Mouse (Mus musculus) limb, embryonic 11.5 days (tissue): Measurements from ENCODE around the gene Gdf9. TPM values are rescaled to one million over a fixed set of nuclear protein-coding genes. Genes with fewer than 3 reads are reported as not detected.

ENCODE experiments used
- ATAC-seq: fragments of 200-750 bp; cut with Nextera tagmentation; 2 replicates; pipeline ENCODE4 v1.8.0; 2017; ENCODE audit warnings: low read depth; ENCODE audit not compliant: insufficient number of reproducible peaks, low FRiP score, low TSS enrichment
- DNase-seq: peaks from one replicate; pipeline ENCODE4 v3.0.0-alpha.2; 2015; ENCODE audit warnings: low spot score
- H3K27ac ChIP-seq: fragments of 300-500 bp; sonication (generic); replicated peaks from 2 replicates; pipeline ENCODE4 v1.5.1; 2014; ENCODE audit warnings: low read depth, mild to moderate bottlenecking, low read length
- H3K27me3 ChIP-seq: fragments of 300-500 bp; sonication (generic); 2 replicates; pipeline ENCODE4 v1.6.1; 2014; ENCODE audit warnings: mild to moderate bottlenecking, low read length, mixed read lengths; ENCODE audit not compliant: control insufficient read depth, insufficient read depth
- H3K36me3 ChIP-seq: fragments of 300-500 bp; sonication (generic); 2 replicates; pipeline ENCODE4 v1.6.1; 2014; ENCODE audit warnings: mild to moderate bottlenecking, low read length, moderate library complexity, mixed read lengths; ENCODE audit not compliant: control insufficient read depth, insufficient read depth
- H3K4me1 ChIP-seq: fragments of 300-500 bp; sonication (generic); 2 replicates; pipeline ENCODE4 v1.6.1; 2014; ENCODE audit warnings: low read length, mixed read lengths; ENCODE audit not compliant: control insufficient read depth, insufficient read depth
- H3K4me2 ChIP-seq: fragments of 300-500 bp; sonication (generic); 2 replicates; pipeline ENCODE4 v1.6.1; 2014; ENCODE audit warnings: low read depth, mild to moderate bottlenecking, moderate library complexity; ENCODE audit not compliant: severe bottlenecking
- H3K4me3 ChIP-seq: fragments of 300-500 bp; sonication (generic); 2 replicates; pipeline ENCODE4 v1.5.1; 2014; ENCODE audit warnings: low read depth, low read length
- H3K9ac ChIP-seq: fragments of 300-500 bp; sonication (generic); 2 replicates; pipeline ENCODE4 v1.6.1; 2014; ENCODE audit warnings: mild to moderate bottlenecking, low read length
- H3K9me3 ChIP-seq: fragments of 300-500 bp; sonication (generic); 2 replicates; pipeline ENCODE4 v1.6.1; 2016; ENCODE audit warnings: low read length; ENCODE audit not compliant: control insufficient read depth
- WGBS: fragments of 180-500 bp; shearing (Covaris S2); extraction: QIAGEN DNeasy Blood & Tissue Kit; methylation state at CpG from one replicate; pipeline ENCODE4 v1.1.7; 2014; 5-methylcytosine and 5-hydroxymethylcytosine counted together
- microRNA-seq: library from miRNA; unstranded; fragments of <30 nt; microRNA quantifications from one replicate; pipeline ENCODE4, GENCODE M21; 2016
- polyA plus RNA-seq: library from polyadenylated mRNA; unstranded; fragments of >200 nt; fragmentation: Nextera tagmentation; extraction: Ambion mirVana; gene quantifications from 2 replicates; pipeline ENCODE4 v1.2.1, GENCODE M21; 2014

Gene Gdf9
- polyA plus RNA-seq, 1 experiment from 2014 or later, result 0.95 TPM

DNA sequence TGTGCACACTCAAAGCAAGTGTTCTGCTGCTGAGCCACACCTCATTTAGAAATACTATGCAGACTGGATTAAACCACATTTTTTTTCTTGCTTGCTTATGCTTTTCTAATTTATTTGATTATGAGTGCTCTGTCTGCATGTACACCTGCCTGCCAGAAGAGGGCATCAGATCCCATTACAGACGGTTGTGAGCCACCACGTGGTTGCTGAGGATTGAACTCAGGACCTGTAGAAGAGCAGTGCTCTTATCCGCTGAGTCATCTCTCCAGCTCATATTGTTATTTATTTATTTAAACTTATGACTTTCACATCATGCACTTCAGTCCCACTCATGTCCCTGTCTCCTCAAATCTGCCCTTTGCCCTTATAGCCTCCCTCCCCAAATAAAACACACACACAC, 54.9 kb downstream of the Gdf9 start:
- Histone ChIP-seq H3K9me3 (no peaks in the 10 kb centered on the region), H3K4me3 (no peak overlapping the region), H3K27ac (no peak overlapping the region), H3K4me1 (0 out of 2 replicates have a peak, but pooled peaks cover 6% of the 10 kb centered on the region), H3K27me3 (peaks cover 12% of the 10 kb centered on the region), H3K36me3 (no peaks in the 10 kb centered on the region), H3K4me2 (no peak overlapping the region), H3K9ac (no peak overlapping the region)
- DNase-seq (no peak), ATAC-seq (no peak)
- 42% methylated on average over 3 of the region's 3 CpGs for WGBS

DNA sequence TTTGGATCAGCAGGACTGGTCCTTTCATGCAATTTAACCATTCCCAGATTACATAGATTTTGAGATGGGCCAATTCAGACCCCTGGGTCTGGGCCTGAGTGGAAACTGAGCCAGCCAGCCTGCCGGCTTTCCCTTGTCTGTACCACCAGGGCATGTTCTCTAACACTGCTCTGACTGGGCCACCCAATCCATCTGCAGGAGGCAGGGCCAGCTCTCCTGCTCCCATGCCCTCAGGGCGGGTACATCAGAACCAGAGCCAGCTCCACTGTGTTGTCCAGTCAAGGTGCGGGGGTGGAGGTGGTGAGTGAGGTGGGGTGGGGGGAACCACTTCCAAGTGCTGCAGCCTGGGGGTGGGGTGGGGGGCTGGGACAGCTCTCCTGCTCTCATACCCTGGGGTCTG, 55.5 kb downstream of the Gdf9 start:
- Histone ChIP-seq H3K9ac (no peak overlapping the region), H3K27me3 (peaks cover 7% of the 10 kb centered on the region), H3K9me3 (no peaks in the 10 kb centered on the region), H3K4me1 (0 out of 2 replicates have a peak, but pooled peaks cover 6% of the 10 kb centered on the region), H3K36me3 (no peaks in the 10 kb centered on the region), H3K4me2 (no peak overlapping the region), H3K27ac (no peak overlapping the region), H3K4me3 (no peak overlapping the region)
- no peak for DNase-seq
- no peak for ATAC-seq
- 65% methylated on average over 3 of the region's 3 CpGs for WGBS

DNA sequence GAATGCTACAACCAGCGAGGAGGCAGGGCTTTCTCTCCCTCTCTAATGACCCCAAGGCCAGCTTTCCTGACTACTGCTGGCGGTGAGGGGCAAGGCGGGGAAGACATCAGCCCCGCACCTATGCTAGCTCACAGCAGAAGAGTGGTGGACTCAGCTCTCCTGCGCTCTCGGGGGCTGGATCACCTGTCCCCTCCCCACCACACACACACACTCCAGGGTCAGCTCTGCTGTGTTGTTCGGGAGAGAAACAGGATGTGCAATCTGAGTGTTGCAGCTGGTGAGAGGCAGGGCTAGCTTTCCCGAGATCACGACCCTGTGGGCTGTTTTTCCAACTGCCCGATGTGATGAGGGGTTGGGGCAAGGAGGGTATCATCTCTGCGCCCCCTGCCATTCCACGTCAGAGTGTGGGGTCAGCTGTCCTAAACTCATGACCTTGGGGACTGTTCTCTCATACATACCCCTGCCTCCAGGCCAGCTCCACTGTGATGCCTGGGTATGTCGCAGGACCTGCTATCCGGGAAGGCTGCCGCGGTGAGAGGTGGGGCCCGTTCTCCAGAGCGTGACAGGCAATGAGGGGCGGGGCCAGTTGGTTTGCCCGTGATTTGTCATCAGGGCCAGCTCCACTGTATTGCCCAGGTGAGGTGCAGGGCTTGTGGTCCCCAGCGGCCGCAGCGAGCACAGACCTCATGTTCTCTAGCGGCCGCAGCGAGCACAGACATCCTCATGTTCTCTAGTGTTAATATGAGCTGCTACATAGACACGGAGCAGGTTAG, 56.2 kb downstream of the Gdf9 start:
- Histone ChIP-seq H3K9me3 (no peaks in the 10 kb centered on the region), H3K4me2 (peak overlapping the region; percentile 51), H3K4me3 (peak overlapping the region; percentile 19), H3K4me1 (0 out of 2 replicates have a peak, but pooled peaks cover 6% of the 10 kb centered on the region), H3K9ac (peak overlapping the region; percentile 19; the same call in 1 of the 2 replicates), H3K27ac (no peak overlapping the region), H3K36me3 (no peaks in the 10 kb centered on the region), H3K27me3 (peaks cover 5% of the 10 kb centered on the region; the same call in 1 of the 2 replicates)
- peak; percentile 57 for DNase-seq
- peak; percentile 47; the same call in 1 of the 2 replicates for ATAC-seq
- 8% methylated on average over 27 of the region's 27 CpGs for WGBS

Small RNA genes lying within 50 kb of the gene (microRNA-seq; reads per million reads assigned to microRNA genes)
- not detected for gene Mir6920

Other genes with a start within 250 kb of the Gdf9 start
- 137 and 144 TPM in 2 replicates for gene Hspa4, start 130.6 kb upstream of the Gdf9 start, polyA plus RNA-seq
- gene Zcchc10, start 106.3 kb upstream of the Gdf9 start, polyA plus RNA-seq, result 26.9 and 30.7 TPM in 2 replicates
- 40.1 and 43.1 TPM in 2 replicates for gene Aff4, start 80.2 kb upstream of the Gdf9 start, polyA plus RNA-seq
- not detected in 2 replicates for gene Leap2, start 7.9 kb upstream of the Gdf9 start, polyA plus RNA-seq
- gene Uqcrq, start 192 bp upstream of the Gdf9 start, polyA plus RNA-seq, result 484 and 495 TPM in 2 replicates
- 0.08 TPM in 1 of 2 replicates, not detected in the other for gene Gm10447, start 26.1 kb downstream of the Gdf9 start, polyA plus RNA-seq
- 4.6 and 4.7 TPM in 2 replicates for gene Shroom1, start 26.2 kb downstream of the Gdf9 start, polyA plus RNA-seq
- not detected in 2 replicates for gene Gm9837, start 39.5 kb downstream of the Gdf9 start, polyA plus RNA-seq
- not detected in 2 replicates for gene Gm9945, start 49.1 kb downstream of the Gdf9 start, polyA plus RNA-seq
- gene Sowaha, start 49.3 kb downstream of the Gdf9 start, polyA plus RNA-seq, result 0.08 and 0.20 TPM in 2 replicates
- gene Sept8, start 88.2 kb downstream of the Gdf9 start, polyA plus RNA-seq, result 22.5 and 27.2 TPM in 2 replicates
- 72.0 and 79.4 TPM in 2 replicates for gene Kif3a, start 136.4 kb downstream of the Gdf9 start, polyA plus RNA-seq
- gene Il4, start 187.6 kb downstream of the Gdf9 start, polyA plus RNA-seq, result 0.88 and 2.1 TPM in 2 replicates
- gene Il13, start 203.7 kb downstream of the Gdf9 start, polyA plus RNA-seq, result not detected in 2 replicates